Mouse (Mus musculus): ENCODE measurements at regions not wholly inside any gene's neighbourhood (a gene's known extent, or its start where the extent isn't known, plus 50 kb on each side); places are given as distances from the start of the nearest gene placed in this dataset.

DNA sequence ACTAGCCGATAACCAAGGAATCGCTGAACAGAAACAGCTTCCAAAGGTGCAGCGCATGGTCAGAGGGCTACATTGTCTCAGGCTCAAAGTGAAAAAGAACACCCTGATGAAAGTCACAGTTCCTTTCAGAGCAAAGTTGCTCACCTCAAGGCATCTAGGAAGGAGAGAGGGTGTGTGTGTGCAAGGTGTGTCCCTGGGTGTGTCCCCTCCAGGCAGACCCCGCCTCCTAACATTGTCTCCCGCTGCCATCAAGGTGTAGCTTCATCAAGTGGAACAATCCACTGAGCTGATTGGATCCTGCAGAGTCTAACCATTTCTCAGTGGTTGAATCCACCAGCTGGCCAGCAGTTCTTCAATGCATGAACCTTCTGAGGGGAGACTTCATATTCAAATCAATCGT lies 117.8 kb downstream of the Basp1 start:
- in situ Hi-C loops (cut with MboI; ENCODE audit: low pct_ligation_motif_present, low pct_unique_long_range_greater_than_20kb, low sequenced_read_pairs): no loop called here
- H3K9ac ChIP-seq (ENCODE audit: insufficient read depth, low read depth): no peak overlapping the region
- H3K4me1 ChIP-seq (ENCODE audit: control insufficient read depth in 1 of 2, insufficient read depth in 2 of 2): peaks cover 0 to under 1% of the 10 kb centered on the region in 2 experiments; a peak in 2 of 4 replicates
- no peaks in the 10 kb centered on the region for H3K27me3 ChIP-seq (replicated peaks)
- H3K9me3 ChIP-seq (replicated peaks; ENCODE audit: low read length): no peaks in the 10 kb centered on the region
- TF ChIP-seq NRF1 (IDR thresholded peaks at IDR 0.05; ENCODE audit: low read depth, low read length): no peak
- TF ChIP-seq IRF4 (IDR thresholded peaks at IDR 0.05; ENCODE audit: low read depth, low read length): no peak
- no peak for TF ChIP-seq ZC3H11A (IDR thresholded peaks at IDR 0.05; ENCODE audit: low read depth, low read length)
- TF ChIP-seq TCF12 (IDR thresholded peaks at IDR 0.05; ENCODE audit: low read depth, low read length): no peak
- TF ChIP-seq JUND (conservative IDR thresholded peaks at IDR 0.05; ENCODE audit: low read depth, low read length): no peak
- no peak for TF ChIP-seq ZKSCAN1 (IDR thresholded peaks at IDR 0.05; ENCODE audit: borderline replicate concordance, low read depth, low read length)
- no peak for TF ChIP-seq MAZ (IDR thresholded peaks at IDR 0.05; ENCODE audit: low read depth, low read length)
- no peak for TF ChIP-seq CHD1 (IDR thresholded peaks at IDR 0.05; ENCODE audit: low read depth, low read length)
- H3K4me3 ChIP-seq (replicated peaks in 1 of 3; ENCODE audit: low read depth in 2 of 3, low read length in 2 of 3, poor library complexity in 1 of 3): no peak overlapping the region
- H3K36me3 ChIP-seq (replicated peaks in 1 of 2; ENCODE audit: control insufficient read depth in 1 of 2, insufficient read depth in 1 of 2, low read length in 1 of 2): no peaks in the 10 kb centered on the region
- DNase-seq (ENCODE audit: extremely low read depth): no peak
- no peak overlapping the region for H3K27ac ChIP-seq (ENCODE audit: insufficient read depth, low read depth)
- H3K79me2 ChIP-seq (replicated peaks; ENCODE audit: control insufficient read depth, extremely low read depth, insufficient read depth, poor library complexity, severe bottlenecking): no peaks in the 10 kb centered on the region
- no peak overlapping the region for H3K4me2 ChIP-seq (ENCODE audit: insufficient read depth, low read depth, poor library complexity, severe bottlenecking)
- dilution Hi-C loops (cut with MboI; ENCODE audit: extremely low pct_ligation_motif_present, extremely low pct_unique_long_range_greater_than_20kb, low sequenced_read_pairs): no loop called here

DNA sequence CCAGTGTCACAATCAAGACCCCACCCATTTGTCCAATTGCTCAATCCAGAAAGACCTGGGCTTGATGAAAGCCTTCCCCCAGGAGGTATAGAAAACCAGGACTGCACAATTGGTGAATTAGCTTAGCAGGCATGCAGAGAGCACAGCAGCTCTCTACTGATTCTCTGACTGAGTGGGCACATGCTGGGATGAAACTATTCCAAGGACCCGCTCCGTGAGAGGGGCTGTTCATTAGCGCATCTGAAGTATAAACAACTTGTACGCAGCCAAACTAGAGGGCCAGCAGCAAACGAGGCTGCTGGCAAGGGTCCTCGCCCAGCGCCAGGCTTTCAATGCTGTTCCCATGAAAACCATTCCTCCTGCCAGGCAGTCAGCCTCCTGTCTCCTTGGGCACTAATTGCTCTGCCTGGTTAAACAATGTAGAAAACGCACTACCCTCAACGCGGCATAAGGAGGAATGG lies 122.3 kb downstream of the Basp1 start:
- Histone ChIP-seq H3K4me1 (ENCODE audit: control insufficient read depth in 1 of 2, insufficient read depth in 2 of 2) (peaks cover 0 to 15% of the 10 kb centered on the region in 2 experiments; a peak in 2 of 4 replicates), H3K27me3 (replicated peaks) (no peaks in the 10 kb centered on the region), H3K4me3 (replicated peaks in 1 of 3; ENCODE audit: low read depth in 2 of 3, low read length in 2 of 3, poor library complexity in 1 of 3) (no peak overlapping the region), H3K27ac (ENCODE audit: insufficient read depth, low read depth) (no peak overlapping the region), H3K9ac (ENCODE audit: insufficient read depth, low read depth) (no peak overlapping the region), H3K36me3 (replicated peaks in 1 of 2; ENCODE audit: control insufficient read depth in 1 of 2, insufficient read depth in 1 of 2, low read length in 1 of 2) (no peaks in the 10 kb centered on the region), H3K9me3 (replicated peaks; ENCODE audit: low read length) (no peaks in the 10 kb centered on the region), H3K4me2 (ENCODE audit: insufficient read depth, low read depth, poor library complexity, severe bottlenecking) (no peak overlapping the region), H3K79me2 (replicated peaks; ENCODE audit: control insufficient read depth, extremely low read depth, insufficient read depth, poor library complexity, severe bottlenecking) (no peaks in the 10 kb centered on the region)
- TF ChIP-seq MAZ (IDR thresholded peaks at IDR 0.05; ENCODE audit: low read depth, low read length): no peak
- no peak for TF ChIP-seq MAX (IDR thresholded peaks at IDR 0.05; ENCODE audit: low read length)
- no peak for TF ChIP-seq JUND (conservative IDR thresholded peaks at IDR 0.05; ENCODE audit: low read depth, low read length)
- no peak for TF ChIP-seq MAFK (IDR thresholded peaks at IDR 0.05; ENCODE audit: insufficient replicate concordance, low read length)
- no peak for TF ChIP-seq UBTF (IDR thresholded peaks at IDR 0.05; ENCODE audit: low read depth, low read length)
- no peak for TF ChIP-seq ELF1 (IDR thresholded peaks at IDR 0.05; ENCODE audit: low read depth, low read length)
- no peak for TF ChIP-seq HCFC1 (IDR thresholded peaks at IDR 0.05; ENCODE audit: low read depth, low read length)
- TF ChIP-seq SIN3A (IDR thresholded peaks at IDR 0.05; ENCODE audit: low read length): no peak
- TF ChIP-seq PAX5 (IDR thresholded peaks at IDR 0.05; ENCODE audit: low read length): no peak
- TF ChIP-seq TCF12 (IDR thresholded peaks at IDR 0.05; ENCODE audit: low read depth, low read length): no peak
- no peak for TF ChIP-seq ETS1 (conservative IDR thresholded peaks at IDR 0.05; ENCODE audit: low read depth, low read length)
- TF ChIP-seq CHD2 (IDR thresholded peaks at IDR 0.05; ENCODE audit: low read length): no peak
- TF ChIP-seq USF2 (conservative IDR thresholded peaks at IDR 0.05; ENCODE audit: low read depth, low read length): no peak
- TF ChIP-seq TBP (conservative IDR thresholded peaks at IDR 0.05; ENCODE audit: low read depth, low read length): no peak
- TF ChIP-seq RAD21 (IDR thresholded peaks at IDR 0.05; ENCODE audit: low read depth, low read length): no peak
- TF ChIP-seq POLR2AphosphoS2 (IDR thresholded peaks at IDR 0.05; ENCODE audit: low read depth, low read length): no peak
- in situ Hi-C loops (cut with MboI; ENCODE audit: low pct_ligation_motif_present, low pct_unique_long_range_greater_than_20kb, low sequenced_read_pairs) (no loop called here), dilution Hi-C loops (cut with MboI; ENCODE audit: extremely low pct_ligation_motif_present, extremely low pct_unique_long_range_greater_than_20kb, low sequenced_read_pairs) (no loop called here)
- no peak for DNase-seq (ENCODE audit: extremely low read depth)

Measured in CH12.LX (cell line).